Mouse (Mus musculus) hindbrain, embryonic 12.5 days (tissue): ENCODE data around the gene Slc17a5. TPM values are rescaled to one million over a fixed set of nuclear protein-coding genes. Genes with fewer than 3 reads are reported as not detected.
"Not testable (repeated sequence)": the region's sequence is repeated elsewhere in the genome, so short reads cannot be mapped to it uniquely, and the experiment has no call there.

Source experiments
- ATAC-seq: fragments of 200-750 bp; cut with Nextera tagmentation; 2 replicates; pipeline ENCODE4 v1.8.0; 2017; ENCODE audit warnings: moderate TSS enrichment; ENCODE audit not compliant: low FRiP score
- H3K27ac ChIP-seq: fragments of 300-500 bp; sonication (generic); 2 replicates; pipeline ENCODE4 v1.5.1; 2016; ENCODE audit warnings: mild to moderate bottlenecking
- H3K27me3 ChIP-seq: fragments of 300-500 bp; sonication (generic); 2 replicates; pipeline ENCODE4 v1.6.1; 2016; ENCODE audit warnings: mild to moderate bottlenecking
- H3K36me3 ChIP-seq: fragments of 300-500 bp; sonication (generic); 2 replicates; pipeline ENCODE4 v1.6.1; 2016; ENCODE audit warnings: mild to moderate bottlenecking
- H3K4me1 ChIP-seq: fragments of 300-500 bp; sonication (generic); 2 replicates; pipeline ENCODE4 v1.6.1; 2016
- H3K4me2 ChIP-seq: fragments of 300-500 bp; sonication (generic); replicated peaks from 2 replicates; pipeline ENCODE4 v1.6.1; 2016; ENCODE audit warnings: mild to moderate bottlenecking
- H3K4me3 ChIP-seq: fragments of 300-500 bp; sonication (generic); 2 replicates; pipeline ENCODE4 v1.5.1; 2016; ENCODE audit warnings: mild to moderate bottlenecking
- H3K9ac ChIP-seq: fragments of 300-500 bp; sonication (generic); 2 replicates; pipeline ENCODE4 v1.6.1; 2016; ENCODE audit warnings: mild to moderate bottlenecking, moderate library complexity
- H3K9me3 ChIP-seq: fragments of 300-500 bp; sonication (generic); replicated peaks from 2 replicates; pipeline ENCODE4 v1.6.1; 2016; ENCODE audit warnings: mild to moderate bottlenecking
- WGBS: fragments of 180-500 bp; shearing (Covaris S2); methylation state at CpG from one replicate; pipeline ENCODE4 v1.1.7; 2016; 5-methylcytosine and 5-hydroxymethylcytosine counted together
- polyA plus RNA-seq: library from polyadenylated mRNA; unstranded; fragments of >200 nt; fragmentation: Nextera tagmentation; extraction: Ambion mirVana; gene quantifications from 2 replicates; pipeline ENCODE4 v1.2.1, GENCODE M21; 2016

Slc17a5 gene
- polyA plus RNA-seq, 1 experiment from 2014 or later = 15.1 TPM

GRCm38 (mm10) chr9:78488021-78488420 lies 99.8 kb downstream of the Slc17a5 start:
- H3K9me3 ChIP-seq, H3K4me3 ChIP-seq, H3K27ac ChIP-seq, H3K9ac ChIP-seq, H3K36me3 ChIP-seq, H3K27me3 ChIP-seq, H3K4me2 ChIP-seq, H3K4me1 ChIP-seq, ATAC-seq: not testable (repeated sequence)
- WGBS = 95% methylated on average over 5 of the region's 5 CpGs

Other genes with a start within 250 kb of the Slc17a5 start
- not detected in 2 replicates for gene Gsta2, start 232.3 kb downstream of the Slc17a5 start, polyA plus RNA-seq
- 0.68 and 1.2 TPM in 2 replicates for gene Dppa5a, start 219.9 kb downstream of the Slc17a5 start, polyA plus RNA-seq
- 5.1 and 5.3 TPM in 2 replicates for gene Ooep, start 209.3 kb downstream of the Slc17a5 start, polyA plus RNA-seq
- 0.34 and 0.51 TPM in 2 replicates for gene Ddx43, start 192.3 kb downstream of the Slc17a5 start, polyA plus RNA-seq
- gene Cgas, start 144.8 kb downstream of the Slc17a5 start, polyA plus RNA-seq = 0.76 and 0.90 TPM in 2 replicates
- 23.2 and 26.9 TPM in 2 replicates for gene Mto1, start 139.8 kb downstream of the Slc17a5 start, polyA plus RNA-seq
- 0.84 and 1.3 TPM in 2 replicates for gene Gm17324, start 139.3 kb downstream of the Slc17a5 start, polyA plus RNA-seq
- gene Eef1a1, start 98.9 kb downstream of the Slc17a5 start, polyA plus RNA-seq = 3,262 and 3,359 TPM in 2 replicates
- gene Cd109, start 27.5 kb upstream of the Slc17a5 start, polyA plus RNA-seq = 3.6 and 4.2 TPM in 2 replicates